Mouse (Mus musculus) adrenal gland, postnatal 14 days (tissue): Measurements from ENCODE around the gene Dnajc25. TPM values are rescaled to one million over a fixed set of nuclear protein-coding genes. Genes with fewer than 3 reads are reported as not detected.

Source experiments
- DNase-seq: peaks from one replicate; pipeline ENCODE4 v3.0.0; 2021; ENCODE audit warnings: mixed read lengths
- long read RNA-seq, 2 experiments: library from polyadenylated mRNA; stranded (forward); transcript quantifications; one replicate each; pipeline ENCODE4 v2.0.0; 2021
- total RNA-seq: library from RNA; stranded (reverse); gene quantifications from 2 replicates; pipeline ENCODE4 v1.2.3, GENCODE M21; 2021

Gene Dnajc25
- total RNA-seq, result 18.7 and 19.3 TPM in 2 replicates
- long read RNA-seq, experiment 1, full-length matches to known transcripts, result 24 of 26 reads
- long read RNA-seq, experiment 1, partial matches to known transcripts, result 2 of 26 reads
- long read RNA-seq, experiment 1, other reads (novel, unspliced or antisense), result 0 of 26 reads
- long read RNA-seq, experiment 2, full-length matches to known transcripts, result 20 of 23 reads
- long read RNA-seq, experiment 2, partial matches to known transcripts, result 2 of 23 reads
- long read RNA-seq, experiment 2, other reads (novel, unspliced or antisense), result 1 of 23 reads

DNA sequence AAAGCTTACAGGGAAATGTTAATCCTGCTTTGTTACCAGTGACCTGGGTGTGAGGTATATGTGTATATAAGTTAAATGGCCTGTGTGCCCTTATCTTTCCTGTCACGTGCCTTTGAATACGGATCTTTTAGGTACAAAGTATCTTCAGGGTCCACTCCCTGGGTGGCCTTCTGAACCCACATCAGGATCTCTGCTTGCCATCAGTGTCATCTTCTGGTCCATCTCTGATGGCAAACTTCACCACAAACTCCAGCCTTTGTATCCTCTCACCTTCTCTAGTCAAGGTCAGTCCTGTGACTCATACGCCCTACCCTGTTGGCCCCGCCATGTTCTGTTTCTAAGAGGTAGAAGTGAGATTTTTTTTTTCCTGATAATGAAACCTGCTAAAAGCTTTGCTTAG, at the start of gene Dnajc25:
Gene Dnajc25 (plus strand): TSS at position 301 of the 400 bp plus-strand sequence.
- DNase-seq, result peak; percentile 17

DNA sequence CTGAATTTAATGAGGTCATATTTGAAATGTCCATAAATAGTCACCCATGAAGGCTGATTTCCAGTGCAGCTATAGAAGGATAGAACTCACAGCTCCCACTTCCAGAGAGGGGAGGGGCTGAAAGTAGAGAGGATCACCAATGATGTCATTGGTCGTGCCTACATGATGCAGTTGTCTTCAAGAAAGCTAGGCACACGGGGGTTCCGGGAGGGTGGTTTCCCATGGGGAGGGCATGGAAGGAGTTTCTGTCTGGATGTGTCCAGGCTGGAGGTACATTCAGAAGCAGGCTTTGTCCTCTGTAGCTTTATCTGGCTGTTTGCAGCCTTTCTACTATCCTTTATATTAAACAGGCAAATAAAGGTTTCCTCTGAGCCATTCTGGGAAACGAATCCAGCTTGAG, 46.5 kb upstream of the Dnajc25 start:
- DNase-seq, result no peak

DNA sequence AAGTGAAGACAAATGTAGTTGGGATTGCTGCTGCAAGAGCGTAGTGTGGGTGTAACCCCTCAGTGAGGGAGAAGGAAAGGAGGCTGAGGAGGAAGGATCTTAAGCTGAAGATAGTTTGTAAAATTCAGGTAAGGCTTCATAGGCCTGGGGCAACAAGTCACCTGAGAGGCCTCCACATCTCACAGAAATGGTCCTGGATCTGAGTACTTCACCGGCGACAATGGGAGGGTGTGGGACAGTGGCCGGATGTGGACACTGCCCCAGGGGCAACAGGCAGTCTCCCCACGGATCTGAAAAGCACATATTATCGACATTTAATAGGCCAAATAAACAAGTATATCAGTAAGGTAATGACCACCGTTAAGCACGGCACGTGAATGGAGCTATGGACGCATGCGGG, 42.2 kb upstream of the Dnajc25 start:
- no peak for DNase-seq

DNA sequence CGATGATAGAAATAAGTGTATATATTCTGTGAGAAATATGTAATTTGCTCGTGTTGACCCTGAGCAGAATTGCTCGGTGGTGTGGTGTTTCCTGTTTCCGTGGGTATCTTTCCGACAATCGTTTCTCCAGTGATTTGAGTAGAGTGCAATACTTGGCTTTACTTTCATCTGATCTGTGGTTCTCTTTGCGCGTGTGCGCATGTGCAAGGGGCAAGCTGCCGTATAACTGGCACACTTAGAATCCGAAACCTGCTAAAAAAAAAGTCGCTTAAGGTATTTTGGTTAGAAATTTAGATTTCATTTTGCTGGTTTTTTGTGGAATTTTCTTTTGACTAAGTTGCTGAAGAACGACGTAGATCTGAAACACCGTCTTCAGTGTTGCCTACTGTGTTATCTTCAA, 33.1 kb upstream of the Dnajc25 start:
- no peak for DNase-seq

DNA sequence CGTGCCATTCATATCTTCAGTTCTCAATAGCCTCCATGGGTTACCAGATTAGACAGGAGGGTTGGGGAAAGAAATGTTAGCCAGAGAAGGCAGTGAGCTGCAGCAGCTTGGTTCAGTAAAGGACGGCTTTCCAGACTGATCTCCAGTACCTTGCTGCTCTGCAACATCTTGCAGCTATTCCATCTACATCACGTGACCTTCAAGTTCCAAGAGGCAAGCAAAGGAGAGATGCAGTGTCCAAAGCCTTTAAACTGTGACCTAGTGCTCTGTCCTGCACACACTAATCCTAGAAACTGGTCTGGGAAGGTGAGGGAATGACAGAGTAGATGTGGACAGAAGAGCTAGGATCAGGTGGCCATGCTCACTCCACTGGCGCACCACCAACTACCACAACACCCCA, 31.6 kb upstream of the Dnajc25 start:
- DNase-seq, result no peak

DNA sequence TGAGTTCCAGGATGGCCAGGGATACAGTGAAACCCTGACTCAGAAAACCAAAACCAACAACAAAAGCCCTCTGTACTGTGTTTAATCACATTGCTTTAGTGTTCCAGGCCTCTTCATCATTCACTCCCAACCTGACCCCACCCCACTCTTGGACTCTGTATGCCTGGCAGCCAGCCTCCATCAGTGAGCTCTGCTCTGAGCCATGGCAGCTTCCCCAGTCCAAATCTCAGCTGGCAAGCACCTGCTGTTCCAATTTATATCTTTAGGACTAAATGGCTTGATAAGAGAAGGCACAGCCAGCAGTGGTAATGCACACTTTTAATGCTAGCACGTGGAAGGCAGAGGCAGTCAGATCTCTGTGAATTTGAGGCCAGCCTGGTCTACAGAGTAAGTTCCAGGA, 29.7 kb upstream of the Dnajc25 start:
- no peak for DNase-seq

DNA sequence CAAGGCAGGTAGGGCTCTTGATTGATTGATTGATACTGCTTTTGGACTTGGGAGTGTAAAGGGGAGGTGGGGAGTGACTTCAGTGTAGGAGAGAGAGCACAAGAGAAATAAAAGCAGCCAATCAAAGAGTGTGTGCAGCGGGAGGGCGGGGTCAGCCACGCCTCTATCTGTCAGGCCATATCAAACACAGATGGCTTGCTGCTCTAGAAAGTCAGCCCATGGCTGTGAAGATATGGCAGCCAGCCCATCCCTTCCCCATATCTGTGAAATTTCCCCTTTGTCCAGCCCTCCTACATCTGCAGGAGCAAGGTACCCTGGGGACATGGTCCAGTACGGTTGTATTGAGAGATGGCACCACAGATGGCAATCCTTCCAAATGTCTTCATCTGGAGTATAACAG, 24.2 kb upstream of the Dnajc25 start:
- no peak for DNase-seq

DNA sequence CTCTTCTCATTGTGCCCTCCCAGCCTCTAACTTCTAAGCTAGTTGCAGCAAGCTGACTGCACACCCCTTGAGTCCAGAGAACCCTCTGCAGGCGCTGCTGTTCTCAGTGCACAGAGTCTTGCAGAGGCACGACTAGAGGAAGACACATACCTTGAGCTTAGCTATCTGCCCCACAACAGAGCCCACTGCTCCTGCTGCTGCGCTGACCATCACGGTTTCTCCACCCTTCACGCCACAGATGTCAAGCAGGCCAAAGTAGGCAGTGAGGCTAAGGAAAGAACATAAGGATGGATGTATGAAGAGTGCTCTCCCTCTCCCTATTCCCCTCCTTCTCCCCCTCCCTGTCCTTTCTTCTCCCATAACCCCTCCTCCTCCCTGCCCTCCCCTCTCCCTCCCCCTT, 19.2 kb upstream of the Dnajc25 start:
- no peak for DNase-seq

DNA sequence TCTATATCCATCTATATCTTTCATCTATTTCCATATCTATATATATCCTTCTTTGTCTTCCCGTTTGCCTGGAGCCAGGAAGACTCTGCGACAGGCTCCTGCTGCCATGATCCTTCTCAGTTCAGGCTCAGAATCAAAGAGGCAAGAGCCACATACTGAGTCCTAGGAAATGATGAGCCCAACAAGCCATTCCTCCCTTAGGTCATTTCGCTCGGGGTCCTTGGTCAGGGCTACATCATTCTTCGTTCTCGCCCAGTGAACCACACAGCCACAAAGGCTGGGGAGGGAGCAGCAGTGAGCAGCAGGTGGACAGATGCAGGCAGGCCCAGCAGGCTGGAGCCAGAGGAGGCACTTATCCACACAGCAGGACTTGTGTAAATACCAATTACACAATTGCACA, 13.4 kb upstream of the Dnajc25 start:
- no peak for DNase-seq

DNA sequence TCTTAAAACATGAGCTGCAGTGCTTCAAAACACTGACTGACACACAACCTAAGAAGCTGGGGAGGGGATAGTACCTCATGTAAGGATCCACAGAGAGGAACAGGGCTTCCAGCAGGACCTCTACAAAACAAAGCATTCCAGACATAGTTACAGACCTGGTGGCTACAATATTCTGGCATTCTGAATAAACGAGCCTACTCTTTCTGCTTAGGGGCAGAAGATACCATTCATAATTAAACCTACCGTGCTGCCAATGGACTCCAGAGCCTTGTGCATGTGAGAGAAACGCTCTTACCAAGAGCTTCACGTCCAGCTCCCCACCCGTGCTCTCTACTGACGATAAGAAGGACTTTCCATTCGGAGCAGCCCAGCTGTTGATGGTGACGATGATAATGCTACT, 12.1 kb upstream of the Dnajc25 start:
- no peak for DNase-seq

DNA sequence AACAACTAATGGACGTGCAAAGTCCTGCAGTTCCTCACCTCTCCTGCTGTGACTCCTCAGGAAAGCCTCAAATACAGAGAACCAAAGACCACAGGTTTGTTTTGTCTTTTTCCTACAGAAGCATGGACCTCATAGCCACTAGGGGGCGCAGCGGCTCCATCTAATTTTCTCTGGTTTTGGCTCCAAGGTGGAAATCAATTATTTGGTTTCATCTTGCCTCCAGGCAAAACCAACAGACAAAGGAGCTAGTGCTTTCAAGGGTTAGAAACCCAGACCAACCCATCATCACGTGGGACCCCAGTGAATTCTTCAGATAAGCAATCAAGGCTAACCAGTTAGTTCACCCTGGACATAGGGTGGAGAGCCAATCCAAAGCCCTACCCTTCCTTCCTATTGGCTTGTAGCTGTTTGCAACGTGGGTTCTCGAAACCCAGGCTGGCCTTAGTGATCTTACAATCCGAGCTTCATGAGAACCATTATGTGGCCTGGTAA, 9.7 kb upstream of the Dnajc25 start:
- DNase-seq, result peak; percentile 91

DNA sequence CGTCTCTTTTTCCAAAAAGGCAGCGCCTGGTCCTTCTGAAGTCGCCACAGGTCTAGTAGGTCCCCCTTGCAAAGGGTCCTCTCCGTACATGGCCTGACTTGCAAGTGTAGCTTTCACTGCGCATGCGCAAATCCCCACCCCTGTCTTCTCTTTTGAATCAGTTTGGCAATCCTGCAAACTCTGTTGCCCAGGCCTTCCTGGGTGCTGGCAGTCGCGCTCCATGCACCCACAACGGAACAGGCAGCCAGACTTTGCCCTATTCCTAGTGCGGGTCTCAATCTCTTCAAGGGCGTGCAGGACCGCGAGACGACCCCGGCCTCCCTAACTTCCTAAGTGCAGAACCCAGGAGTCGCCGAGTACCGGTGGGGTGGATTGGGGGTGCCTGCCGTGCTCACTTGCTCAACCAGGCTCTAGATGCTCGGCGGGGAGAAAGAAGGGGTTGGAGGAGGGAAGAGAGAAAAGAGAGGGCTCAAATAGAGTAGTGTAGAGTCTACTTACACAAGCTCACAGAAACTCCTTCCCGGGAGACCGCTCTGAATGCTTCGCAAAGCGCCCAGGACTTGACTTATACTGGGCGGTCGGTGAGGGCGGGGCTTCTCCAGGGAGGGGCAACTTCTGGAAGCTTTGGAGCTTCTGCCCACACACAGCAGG, 8.2 kb upstream of the Dnajc25 start, which contains the start of gene Ptgr1:
Gene Ptgr1 (minus strand): TSS at position 580 of the 651 bp plus-strand sequence.
- peak; percentile 91 for DNase-seq

DNA sequence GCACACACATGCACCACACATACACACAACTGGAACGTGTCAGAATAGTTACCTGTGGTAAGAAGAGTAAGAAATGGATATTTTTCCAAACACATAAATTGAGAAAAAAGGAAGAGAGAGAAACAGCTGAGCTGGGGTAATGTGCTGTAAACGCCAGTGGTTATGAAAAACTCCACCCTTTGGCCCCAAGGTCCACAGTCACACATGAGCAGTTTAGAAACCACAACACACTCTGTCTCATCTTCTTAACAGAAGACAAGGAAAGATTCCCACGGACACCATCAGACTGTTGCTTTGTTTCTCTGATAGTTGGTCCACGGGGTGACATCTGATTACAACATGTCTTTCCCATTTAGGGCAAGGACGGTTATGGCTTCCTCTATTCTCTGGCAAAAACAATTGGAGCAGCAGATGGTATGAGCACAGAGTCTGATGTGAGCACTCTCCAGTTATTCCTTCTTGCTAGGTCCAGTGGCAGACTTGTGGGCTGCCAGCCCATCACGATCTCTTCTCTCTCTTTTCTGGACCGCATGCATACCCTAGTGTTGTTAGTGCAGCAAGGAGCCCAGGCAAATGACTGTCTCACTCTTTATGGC, 5.5 kb upstream of the Dnajc25 start:
- no peak for DNase-seq

DNA sequence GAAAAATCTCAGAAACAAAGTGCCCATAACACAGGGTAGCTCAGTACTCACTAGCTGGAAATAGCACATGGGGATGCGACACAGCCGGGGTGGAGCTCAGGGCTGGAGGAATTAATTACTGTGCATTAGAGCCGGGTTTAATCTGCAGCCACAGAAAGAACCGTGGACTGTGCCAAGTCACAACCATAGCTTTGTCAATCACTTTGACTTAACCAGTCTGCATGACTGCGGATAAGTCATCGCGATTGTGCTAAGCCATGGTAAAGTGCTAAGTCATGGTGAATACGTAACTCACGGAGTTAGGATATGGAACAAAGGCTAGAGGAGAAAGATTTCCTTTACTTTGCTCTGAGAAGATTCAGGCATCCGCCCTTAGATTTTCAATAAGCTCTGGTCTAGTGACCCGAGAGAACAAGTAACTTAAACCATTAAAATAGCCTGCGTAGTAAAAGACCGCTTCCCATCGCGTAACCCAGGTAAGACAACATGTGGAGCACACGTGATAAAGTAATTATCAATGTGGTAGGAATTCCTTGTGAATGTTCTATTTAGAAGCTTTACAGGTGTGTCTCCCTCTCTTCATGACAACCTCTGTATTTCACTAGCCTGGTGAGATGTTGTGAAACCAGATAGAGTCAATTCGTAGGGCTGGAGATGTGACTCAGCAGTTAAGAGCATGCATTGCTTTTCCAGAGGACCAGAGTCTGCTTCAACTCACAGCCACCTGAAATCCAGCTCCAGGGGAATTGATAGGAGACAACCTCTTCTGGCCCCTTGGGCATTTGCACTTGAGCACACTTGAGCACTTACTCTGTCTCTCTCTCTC, 4.0 kb upstream of the Dnajc25 start:
- no peak for DNase-seq

DNA sequence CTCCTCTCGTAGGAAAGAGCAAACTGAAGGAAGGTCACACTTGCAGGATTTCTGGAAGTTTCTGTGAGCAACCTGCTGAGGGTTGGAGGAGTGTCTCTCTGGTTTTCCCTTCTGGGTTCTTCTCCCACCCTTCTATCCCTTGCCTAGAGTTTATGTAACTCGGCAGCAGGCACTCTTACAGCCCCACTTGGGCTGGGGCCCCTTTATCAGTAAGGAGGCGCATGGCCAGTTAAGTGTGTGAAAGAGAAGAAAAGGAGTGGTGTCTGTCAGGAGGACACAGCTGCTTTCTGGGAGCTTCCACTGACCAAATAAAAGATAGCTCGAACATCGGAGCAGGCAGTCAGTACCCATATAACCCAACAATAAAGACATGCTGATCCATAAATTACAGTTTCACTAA, 2.7 kb upstream of the Dnajc25 start:
- no peak for DNase-seq

DNA sequence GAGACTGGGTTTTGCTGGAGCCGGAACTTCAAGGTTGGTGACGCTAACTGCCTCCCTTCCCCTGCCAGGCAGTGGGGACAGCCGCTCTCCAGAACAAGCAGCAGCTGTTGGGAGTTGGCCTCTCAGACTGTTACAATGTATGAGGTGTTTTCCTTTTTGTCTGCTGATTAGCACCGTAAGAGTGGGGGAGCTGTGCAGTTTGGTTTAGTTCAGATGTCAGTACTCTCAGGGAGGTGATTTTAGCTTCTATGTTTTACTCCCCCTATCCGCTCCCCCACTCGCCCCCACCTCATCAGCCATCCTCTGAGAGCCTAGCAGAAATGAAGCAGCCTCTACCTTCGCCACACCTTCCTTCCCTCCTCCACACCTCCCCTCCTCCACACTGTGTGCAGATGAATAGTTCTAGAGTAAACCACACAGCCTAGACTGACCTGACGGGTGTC, 410 bp downstream of the Dnajc25 start:
- DNase-seq, result peak; percentile 62

DNA sequence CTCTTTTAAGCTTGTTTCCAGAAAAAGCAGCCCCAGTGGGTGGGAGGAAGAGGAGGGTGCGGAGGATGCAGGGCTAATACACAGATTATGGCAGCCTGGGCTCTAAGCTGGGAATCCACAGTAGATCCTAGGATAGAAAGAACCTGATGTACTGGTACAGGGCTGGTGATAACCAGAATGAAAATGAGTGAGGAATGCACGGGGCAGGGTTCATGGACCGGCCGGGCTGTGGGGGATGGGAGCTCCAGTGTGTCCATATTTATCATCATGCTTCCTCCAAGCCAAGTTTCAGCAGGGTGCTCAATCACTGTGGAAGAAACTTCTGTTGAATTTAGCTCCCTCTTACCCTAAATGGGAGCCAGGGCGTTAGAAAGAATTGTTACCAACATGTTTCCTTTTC, 2.2 kb downstream of the Dnajc25 start:
- peak; percentile 34 for DNase-seq

DNA sequence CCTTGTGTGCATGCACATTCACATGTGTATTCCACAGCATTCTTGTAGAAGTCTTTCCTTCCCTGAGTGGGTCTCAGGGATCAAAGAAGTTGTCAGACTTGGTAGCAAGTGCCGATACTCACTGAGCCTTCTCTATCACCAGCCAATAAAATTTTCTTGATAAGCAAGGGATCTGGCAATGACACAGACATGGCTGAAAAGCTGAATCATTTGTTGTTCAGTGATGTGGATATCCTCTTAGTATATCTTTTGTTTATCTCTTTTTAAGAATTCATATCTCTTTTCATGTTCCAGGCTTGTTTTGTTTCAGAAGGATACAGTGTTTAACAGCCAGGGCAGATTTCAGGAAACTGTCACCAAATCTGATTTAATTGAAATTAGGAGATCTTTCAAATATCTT, 3.8 kb downstream of the Dnajc25 start:
- no peak for DNase-seq

DNA sequence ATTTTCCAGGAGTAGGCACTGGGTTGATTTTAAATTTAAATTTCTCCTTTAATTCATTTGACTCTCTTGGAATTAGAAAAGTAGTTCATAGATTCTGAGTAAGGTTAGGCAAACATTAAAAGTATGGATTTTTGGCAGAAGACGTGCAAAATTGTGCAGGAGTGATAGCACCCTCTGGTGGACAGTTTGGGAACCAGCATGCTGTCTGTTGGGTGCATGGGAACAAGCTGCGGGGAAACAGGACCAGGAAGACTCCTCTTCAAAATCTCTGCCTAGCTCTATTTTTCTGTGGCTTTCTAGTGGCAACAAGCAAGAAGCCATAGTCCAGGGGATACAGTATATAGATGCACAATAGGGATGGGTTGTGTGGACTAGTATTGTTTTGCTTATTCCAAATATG, 4.8 kb downstream of the Dnajc25 start:
- DNase-seq, result peak; percentile 83

DNA sequence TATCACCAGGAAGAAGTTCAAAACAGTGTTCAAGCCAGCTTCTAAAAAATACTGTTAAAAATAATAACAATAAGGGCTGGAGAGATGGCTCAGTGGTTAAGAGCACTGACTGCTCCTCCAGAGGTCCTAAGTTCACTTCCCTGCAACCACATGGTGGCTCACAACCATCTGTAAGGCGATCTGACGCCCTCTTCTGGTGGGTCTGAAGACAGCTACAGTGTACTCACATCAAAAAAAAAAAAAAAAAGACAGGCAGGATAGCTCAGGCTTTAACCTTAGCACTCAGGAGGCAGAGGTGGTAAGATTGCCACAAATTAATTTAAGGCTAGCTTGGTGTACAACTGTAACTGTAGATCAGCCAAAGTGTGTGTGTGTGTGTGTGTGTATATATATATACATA, 5.8 kb downstream of the Dnajc25 start:
- DNase-seq, result peak; percentile 72

DNA sequence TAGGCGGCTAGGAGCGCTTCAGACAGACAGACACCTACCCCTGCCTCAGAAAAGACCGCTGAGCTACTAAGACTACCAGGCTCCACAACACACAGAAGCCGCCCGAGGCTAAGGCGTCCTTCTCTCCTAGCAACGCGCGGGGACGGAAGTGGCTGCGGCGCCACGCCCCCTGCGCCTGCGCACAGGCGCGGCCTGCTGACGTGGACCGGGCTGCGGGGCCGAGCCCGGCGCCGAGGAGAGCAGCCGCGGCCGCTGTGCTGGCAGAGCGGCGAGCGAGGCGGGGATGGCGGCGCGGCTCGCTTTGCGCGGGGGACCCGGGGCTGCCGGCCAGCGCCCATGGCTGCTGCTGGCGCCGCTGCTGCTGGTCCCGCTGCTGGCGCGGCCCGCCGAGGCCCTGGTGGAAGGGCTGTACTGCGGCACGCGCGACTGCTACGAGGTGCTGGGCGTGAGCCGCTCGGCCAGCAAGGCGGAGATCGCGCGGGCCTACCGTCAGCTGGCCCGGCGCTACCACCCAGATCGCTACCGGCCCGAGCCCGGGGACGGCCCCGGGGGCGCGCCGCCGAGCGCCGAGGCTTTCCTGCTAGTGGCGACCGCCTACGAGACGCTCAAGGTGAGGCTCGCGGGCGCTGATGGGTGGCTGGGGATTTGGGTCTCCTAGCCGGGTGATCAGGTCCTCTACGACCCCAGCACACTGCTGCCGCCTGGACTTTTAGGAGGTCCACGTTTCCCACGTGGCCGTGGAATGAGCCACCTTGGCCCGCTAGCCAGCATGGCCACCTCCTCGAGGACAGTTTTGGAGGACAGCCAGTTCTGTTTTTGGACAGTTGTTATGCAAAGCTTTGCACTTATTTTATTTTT, 8.3 kb downstream of the Dnajc25 start, which contains the start of gene Gm20503:
Gene Gm20503 (plus strand): TSS at position 263 of the 858 bp plus-strand sequence.
- peak; percentile 95 for DNase-seq
